Mouse (Mus musculus) stomach, embryonic 14.5 days (tissue): ENCODE measurements at regions not wholly inside any gene's neighbourhood (a gene's known extent, or its start where the extent isn't known, plus 50 kb on each side); places are given as distances from the start of the nearest gene placed in this dataset.

Experiments
- ATAC-seq: fragments of 200-750 bp; cut with Nextera tagmentation; 2 replicates; pipeline ENCODE4 v1.8.0; 2017; ENCODE audit warnings: low read depth, moderate TSS enrichment; ENCODE audit not compliant: insufficient number of reproducible peaks, insufficient read depth, low FRiP score
- H3K27ac ChIP-seq: fragments of 300-500 bp; sonication (generic); 2 replicates; pipeline ENCODE4 v1.5.1; 2014; ENCODE audit warnings: mild to moderate bottlenecking, low read length, moderate library complexity, mixed read lengths
- H3K27me3 ChIP-seq: fragments of 300-500 bp; sonication (generic); 2 replicates; pipeline ENCODE4 v1.6.1; 2014; ENCODE audit warnings: low read length, control low read depth, mixed read lengths; ENCODE audit not compliant: control insufficient read depth, insufficient read depth
- H3K36me3 ChIP-seq: fragments of 300-500 bp; sonication (generic); 2 replicates; pipeline ENCODE4 v1.6.1; 2014; ENCODE audit warnings: mild to moderate bottlenecking, control low read depth, low read length, moderate library complexity, mixed read lengths; ENCODE audit not compliant: control insufficient read depth, insufficient read depth
- H3K4me1 ChIP-seq: fragments of 300-500 bp; sonication (generic); 2 replicates; pipeline ENCODE4 v1.6.1; 2014; ENCODE audit warnings: low read length, control low read depth, mixed read lengths; ENCODE audit not compliant: control insufficient read depth, insufficient read depth
- H3K4me2 ChIP-seq: fragments of 300-500 bp; sonication (generic); replicated peaks from 2 replicates; pipeline ENCODE4 v1.6.1; 2014; ENCODE audit warnings: low read depth, low read length, control low read depth
- H3K4me3 ChIP-seq: fragments of 300-500 bp; sonication (generic); 2 replicates; pipeline ENCODE4 v1.5.1; 2014; ENCODE audit warnings: low read depth, low read length, control low read depth
- H3K9ac ChIP-seq: fragments of 300-500 bp; sonication (generic); replicated peaks from 2 replicates; pipeline ENCODE4 v1.6.1; 2014; ENCODE audit warnings: low read depth, mild to moderate bottlenecking, control low read depth, low read length, moderate library complexity, mixed read lengths
- H3K9me3 ChIP-seq: fragments of 300-500 bp; sonication (generic); 2 replicates; pipeline ENCODE4 v1.6.1; 2016; ENCODE audit warnings: low read depth, low read length, control low read depth; ENCODE audit not compliant: control insufficient read depth
- WGBS: fragments of 180-500 bp; shearing (Covaris S2); extraction: QIAGEN DNeasy Blood & Tissue Kit; methylation state at CpG from one replicate; pipeline ENCODE4 v1.1.7; 2014; 5-methylcytosine and 5-hydroxymethylcytosine counted together

DNA sequence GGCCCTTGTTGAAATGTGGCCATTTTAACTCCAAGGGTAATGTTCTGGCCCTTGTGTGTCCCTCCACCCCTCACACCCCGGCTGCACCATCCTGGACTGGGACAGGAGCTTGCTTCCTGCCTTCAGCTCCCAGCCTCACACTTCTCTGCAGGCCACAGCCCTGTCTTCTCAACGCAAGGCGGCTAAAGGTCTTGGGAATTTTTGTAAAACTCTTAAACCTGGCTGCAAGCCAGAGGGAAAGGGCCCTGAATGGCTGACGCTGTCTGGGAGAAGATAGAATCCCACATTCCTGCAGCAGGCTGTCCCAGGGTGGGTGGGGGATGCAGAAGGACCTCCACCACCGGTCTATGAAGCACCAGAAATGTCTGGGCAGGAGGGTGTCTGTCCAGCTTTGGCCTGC, 156.3 kb upstream of the Gm26897 start:
- peaks cover 64% of the 10 kb centered on the region for H3K4me1 ChIP-seq
- no peaks in the 10 kb centered on the region for H3K36me3 ChIP-seq
- peak overlapping the region; percentile 91 for H3K27ac ChIP-seq
- no peak overlapping the region for H3K9ac ChIP-seq
- H3K4me2 ChIP-seq = no peak overlapping the region
- 13% methylated on average over 5 of the region's 5 CpGs for WGBS
- no peak overlapping the region for H3K4me3 ChIP-seq
- H3K27me3 ChIP-seq = no peaks in the 10 kb centered on the region
- H3K9me3 ChIP-seq = no peaks in the 10 kb centered on the region
- peak; percentile 46; the same call in 1 of the 2 replicates for ATAC-seq

DNA sequence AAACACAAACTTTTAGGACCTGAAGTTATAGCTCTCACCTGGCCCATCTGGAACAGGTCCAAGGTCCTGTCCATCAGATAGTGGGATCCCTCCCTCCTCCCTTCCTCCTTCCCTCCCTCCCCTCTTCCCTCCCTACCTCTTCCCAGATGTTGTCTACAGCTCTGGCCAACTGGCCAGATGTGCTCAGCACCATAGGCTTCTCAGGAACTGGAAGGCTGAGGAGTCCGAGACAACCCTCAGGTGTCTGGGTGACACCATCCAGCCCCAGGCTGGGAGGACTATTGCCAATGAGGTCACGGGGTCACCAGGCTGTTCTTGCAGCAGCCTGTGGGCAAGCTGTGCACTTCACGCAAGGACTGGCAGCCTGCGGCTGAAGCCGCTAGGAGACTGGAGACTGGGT, 155.6 kb upstream of the Gm26897 start:
- Histone ChIP-seq H3K4me1 (peaks cover 62% of the 10 kb centered on the region), H3K27me3 (no peaks in the 10 kb centered on the region)
- 49% methylated on average over 5 of the region's 5 CpGs for WGBS

DNA sequence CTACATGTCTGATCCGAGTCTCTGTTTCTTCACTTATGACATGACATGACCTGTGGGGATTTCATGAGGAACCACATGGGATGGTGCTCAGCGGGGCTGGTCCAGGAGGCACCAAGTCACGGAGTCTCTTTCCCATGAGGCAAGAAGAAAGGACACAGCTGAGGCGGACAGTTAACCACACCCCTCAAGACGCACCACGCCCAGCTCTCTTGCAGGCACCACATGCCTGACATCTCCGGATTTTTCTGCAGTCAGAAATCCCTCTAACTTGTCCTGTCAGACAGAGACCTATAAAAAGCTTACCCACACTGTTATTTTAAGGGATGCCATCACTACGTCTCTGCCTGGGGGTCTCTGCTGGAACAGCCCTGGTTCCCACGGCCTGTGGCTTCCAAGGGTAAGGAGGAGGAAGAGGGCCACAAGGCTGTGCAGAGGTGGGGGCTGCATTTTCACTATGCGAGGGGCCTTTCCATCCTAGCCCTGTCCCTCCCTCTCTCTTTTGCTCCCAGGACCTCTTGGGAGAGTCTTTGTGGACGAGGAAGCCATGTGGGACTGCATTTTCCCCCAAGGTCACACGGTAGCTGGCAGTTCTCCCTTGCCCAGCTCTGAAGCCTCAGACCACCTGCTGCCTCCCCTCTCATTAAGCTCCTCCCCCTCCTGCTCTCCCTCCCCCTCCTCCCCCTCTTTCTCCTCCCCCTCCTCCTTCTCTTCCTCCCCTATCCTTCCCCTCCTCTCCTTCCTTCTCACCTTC, 154.6 kb upstream of the Gm26897 start:
- Histone ChIP-seq H3K9me3 (no peaks in the 10 kb centered on the region), H3K27me3 (no peaks in the 10 kb centered on the region), H3K4me3 (no peak overlapping the region), H3K9ac (no peak overlapping the region), H3K4me2 (0 out of 2 replicates have a peak overlapping the region, but pooled peaks have one; percentile 10), H3K27ac (peak overlapping the region; percentile 91), H3K36me3 (no peaks in the 10 kb centered on the region), H3K4me1 (peaks cover 55% of the 10 kb centered on the region)
- ATAC-seq = no peak
- WGBS = 12% methylated on average over 12 of the region's 12 CpGs

More for the DNA sequence above, 155.6 kb upstream of the Gm26897 start:
- Histone ChIP-seq H3K9me3 (no peaks in the 10 kb centered on the region), H3K9ac (no peak overlapping the region), H3K36me3 (no peaks in the 10 kb centered on the region), H3K4me2 (no peak overlapping the region), H3K4me3 (no peak overlapping the region), H3K27ac (peak overlapping the region; percentile 91)
- 0 out of 2 replicates have a peak, but pooled peaks have one; percentile 25 for ATAC-seq

DNA sequence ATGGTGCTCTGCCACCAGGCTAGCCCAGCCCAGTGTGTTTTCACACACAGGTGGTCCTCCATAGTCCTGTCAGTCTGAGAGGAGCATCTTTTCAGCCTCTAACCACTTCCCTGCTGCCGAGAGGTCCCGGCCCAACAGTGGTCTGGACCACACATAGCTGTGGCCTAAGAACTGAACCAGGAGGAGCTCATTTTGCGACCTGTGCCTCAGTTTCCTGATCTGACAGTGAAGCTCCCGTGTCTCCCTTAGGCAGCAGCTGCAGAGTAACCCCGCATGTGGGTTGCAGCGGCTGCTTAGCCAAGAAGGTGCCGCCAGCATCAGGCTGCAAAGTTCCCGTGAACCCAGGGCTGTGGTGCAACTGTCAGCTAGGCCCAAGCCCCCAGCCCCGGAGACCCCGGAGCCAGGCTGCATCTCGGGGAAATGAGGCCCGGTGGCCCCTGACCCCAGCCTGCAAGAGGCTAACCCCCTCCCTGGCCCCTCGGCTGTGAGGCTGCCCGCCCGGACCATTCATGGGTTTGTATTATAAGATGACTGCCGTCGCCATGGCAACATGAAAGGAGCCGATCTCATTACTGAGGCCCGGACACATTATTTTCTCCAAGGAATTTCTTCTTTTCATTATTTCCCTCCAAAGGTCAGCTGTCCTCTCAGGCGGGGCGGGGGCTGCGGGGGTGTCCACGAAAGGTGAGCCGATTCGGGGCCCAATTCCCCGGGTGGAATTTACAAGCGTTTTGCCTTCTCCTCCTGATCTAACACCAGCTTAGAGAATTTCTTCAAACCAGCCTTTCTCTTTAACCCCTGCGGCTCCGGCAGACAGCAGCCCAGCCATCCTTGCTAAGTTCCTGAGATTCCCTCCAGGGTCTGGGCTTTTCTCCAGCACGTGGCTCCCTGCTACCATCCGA, 152.6 kb upstream of the Gm26897 start:
- 3% methylated on average over 31 of the region's 31 CpGs for WGBS
- no peak for ATAC-seq
- Histone ChIP-seq H3K36me3 (no peaks in the 10 kb centered on the region), H3K4me3 (peak overlapping the region; percentile 22), H3K9me3 (no peaks in the 10 kb centered on the region), H3K4me2 (peak overlapping the region; percentile 52), H3K9ac (0 out of 2 replicates have a peak overlapping the region, but pooled peaks have one; percentile 1), H3K27ac (peak overlapping the region; percentile 63), H3K27me3 (no peaks in the 10 kb centered on the region), H3K4me1 (peaks cover 44% of the 10 kb centered on the region)

DNA sequence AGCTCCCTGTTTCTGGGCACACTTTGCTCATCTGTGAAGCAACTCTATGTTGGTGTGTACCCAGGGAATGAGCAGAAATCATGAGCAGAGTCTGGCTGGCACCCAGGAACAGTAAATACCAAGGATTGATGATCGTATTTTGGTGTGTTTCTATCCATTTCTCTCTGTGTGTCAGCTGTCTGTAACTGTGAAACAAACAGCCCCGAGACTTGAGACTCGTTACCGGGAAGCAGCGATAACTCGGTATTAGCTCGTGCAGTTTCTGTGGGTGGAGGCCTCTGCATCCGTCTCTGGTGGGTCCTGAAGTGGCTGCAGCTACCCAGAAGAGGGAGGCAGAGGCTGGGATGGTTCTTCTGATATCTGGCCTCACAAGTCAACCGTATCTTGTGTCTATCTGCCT, 151.7 kb upstream of the Gm26897 start:
- H3K27ac ChIP-seq = peak overlapping the region; percentile 63; the same call in 1 of the 2 replicates
- peak overlapping the region; percentile 52 for H3K4me2 ChIP-seq
- H3K4me3 ChIP-seq = no peak overlapping the region
- WGBS = 38% methylated on average over 9 of the region's 9 CpGs
- no peak overlapping the region for H3K9ac ChIP-seq
- H3K27me3 ChIP-seq = no peaks in the 10 kb centered on the region
- H3K36me3 ChIP-seq = no peaks in the 10 kb centered on the region
- no peaks in the 10 kb centered on the region for H3K9me3 ChIP-seq
- ATAC-seq = no peak
- H3K4me1 ChIP-seq = peaks cover 41% of the 10 kb centered on the region

DNA sequence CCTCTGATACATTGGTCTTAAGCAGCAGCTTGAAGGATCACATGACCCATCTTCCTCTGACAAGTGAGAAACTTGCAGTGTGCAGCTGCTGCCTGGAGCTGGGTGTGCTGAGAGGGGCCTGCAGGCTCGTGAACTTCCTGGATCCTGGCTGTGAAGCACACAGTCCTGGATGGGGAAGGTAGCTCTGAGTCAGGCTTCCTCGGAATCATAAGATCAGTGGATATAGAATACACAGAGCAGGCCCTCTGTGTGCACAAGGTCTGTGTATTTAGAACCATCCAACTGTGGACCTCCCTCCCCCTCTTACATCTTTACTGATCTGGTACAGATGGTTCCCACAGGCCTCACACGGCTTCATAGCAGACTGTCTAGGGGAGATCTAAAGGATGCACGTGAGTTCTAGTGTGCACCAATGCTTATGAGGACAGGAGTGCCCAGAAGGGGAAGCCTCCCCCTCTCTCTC, 143.1 kb upstream of the Gm26897 start:
- no peaks in the 10 kb centered on the region for H3K27me3 ChIP-seq
- no peak overlapping the region for H3K9ac ChIP-seq
- H3K27ac ChIP-seq = peak overlapping the region; percentile 66
- H3K36me3 ChIP-seq = no peaks in the 10 kb centered on the region
- 8% methylated on average over 4 of the region's 4 CpGs for WGBS
- no peak overlapping the region for H3K4me3 ChIP-seq
- ATAC-seq = peak; percentile 76; the same call in 1 of the 2 replicates
- no peak overlapping the region for H3K4me2 ChIP-seq
- H3K4me1 ChIP-seq = peaks cover 7% of the 10 kb centered on the region; the same call in 1 of the 2 replicates
- H3K9me3 ChIP-seq = no peaks in the 10 kb centered on the region

DNA sequence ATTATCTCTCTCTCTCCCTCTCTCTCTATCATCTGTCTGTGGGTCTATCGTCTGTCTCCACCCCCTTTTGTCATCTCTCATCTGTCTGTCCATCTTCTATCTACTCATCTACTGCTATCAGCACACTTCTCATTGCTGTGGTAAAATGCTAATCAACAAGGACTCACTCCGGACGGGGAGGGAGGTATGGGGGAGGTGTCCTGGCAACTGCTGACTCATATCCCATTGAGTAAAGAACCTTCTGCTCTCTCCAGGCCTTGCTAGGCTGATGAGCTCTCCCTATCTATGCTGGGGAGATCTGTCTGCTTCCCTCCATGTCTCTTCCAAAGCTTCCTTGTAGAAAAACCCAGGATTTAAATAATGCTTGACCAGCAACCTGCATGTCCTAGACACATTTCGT, 140.9 kb upstream of the Gm26897 start:
- H3K27ac ChIP-seq = no peak overlapping the region
- ATAC-seq = no peak
- WGBS = 72% methylated on average over 4 of the region's 4 CpGs

DNA sequence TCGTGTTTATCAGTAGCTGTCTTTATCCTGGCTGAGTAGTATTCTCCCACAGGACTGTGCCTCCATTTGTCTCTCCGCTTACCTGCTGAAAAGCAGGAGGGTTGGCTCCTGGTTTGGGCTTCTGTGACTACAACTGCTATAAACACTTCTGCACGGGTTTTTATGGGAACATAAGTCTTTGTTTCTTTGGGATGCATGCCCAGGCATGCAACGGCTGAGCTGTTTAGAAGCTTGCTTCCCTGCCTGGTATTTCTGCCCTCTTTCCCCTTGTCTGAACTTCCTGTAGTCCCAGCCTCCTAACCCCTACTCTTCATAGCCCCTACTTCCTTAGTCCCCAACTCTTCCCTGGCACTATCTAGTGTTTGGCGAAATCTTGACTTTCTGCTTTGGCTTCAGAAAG, 139.6 kb upstream of the Gm26897 start:
- Histone ChIP-seq H3K36me3 (no peaks in the 10 kb centered on the region), H3K4me2 (no peak overlapping the region), H3K4me1 (peaks cover 16% of the 10 kb centered on the region; the same call in 1 of the 2 replicates), H3K27me3 (no peaks in the 10 kb centered on the region), H3K9ac (no peak overlapping the region), H3K9me3 (no peaks in the 10 kb centered on the region), H3K27ac (no peak overlapping the region), H3K4me3 (no peak overlapping the region)
- WGBS = 79% methylated on average over 5 of the region's 5 CpGs
- no peak for ATAC-seq

More for the DNA sequence above, 140.9 kb upstream of the Gm26897 start:
- Histone ChIP-seq H3K9me3 (no peaks in the 10 kb centered on the region), H3K4me2 (no peak overlapping the region), H3K4me1 (peaks cover 9% of the 10 kb centered on the region; the same call in 1 of the 2 replicates), H3K27me3 (no peaks in the 10 kb centered on the region), H3K36me3 (no peaks in the 10 kb centered on the region), H3K4me3 (no peak overlapping the region), H3K9ac (no peak overlapping the region)
